Mouse (Mus musculus) spleen, adult 2 months (tissue): ENCODE data around the gene Wipf2. TPM values are rescaled to one million over a fixed set of nuclear protein-coding genes. Genes with fewer than 3 reads are reported as not detected.

Experiments
- DNase-seq, 2 experiments: peaks; one replicate each; pipeline versions ENCODE4 v3.0.0 to v3.0.0-alpha.2; 2012 to 2021; ENCODE audit warnings: low spot score in 2 of 2, low read depth in 1 of 2
- H3K27ac ChIP-seq: fragments of 200-500 bp; 2 replicates; pipeline ENCODE4 v1.5.1; 2012; ENCODE audit warnings: low read length, inconsistent platforms; ENCODE audit not compliant: insufficient read depth
- H3K27me3 ChIP-seq: fragments of 200-500 bp; 2 replicates; pipeline ENCODE4 v1.6.1; 2012; ENCODE audit warnings: mild to moderate bottlenecking, moderate library complexity, low read length, inconsistent platforms; ENCODE audit not compliant: control insufficient read depth, insufficient read depth
- H3K36me3 ChIP-seq: fragments of 200-500 bp; 2 replicates; pipeline ENCODE4 v1.6.1; 2012; ENCODE audit warnings: mild to moderate bottlenecking, low read length, inconsistent platforms; ENCODE audit not compliant: control insufficient read depth, insufficient read depth
- H3K4me1 ChIP-seq: fragments of 200-500 bp; 2 replicates; pipeline ENCODE4 v1.6.1; 2011; ENCODE audit warnings: inconsistent platforms; ENCODE audit not compliant: control insufficient read depth, insufficient read depth, insufficient read length
- H3K4me3 ChIP-seq: fragments of 200-500 bp; 2 replicates; pipeline ENCODE4 v1.5.1; 2011; ENCODE audit warnings: mild to moderate bottlenecking, inconsistent platforms; ENCODE audit not compliant: insufficient read depth, insufficient read length; ENCODE audit errors: extremely low read depth
- CTCF ChIP-seq: fragments of 200-500 bp; IDR thresholded peaks from 2 replicates; pipeline ENCODE4 v1.5.1; 2011; ENCODE audit warnings: mild to moderate bottlenecking, inconsistent platforms; ENCODE audit not compliant: insufficient read depth, insufficient read length, insufficient replicate concordance; ENCODE audit errors: extremely low read depth
- POLR2A ChIP-seq: fragments of 200-500 bp; IDR thresholded peaks from 2 replicates; pipeline ENCODE4 v1.6.1; 2011; ENCODE audit warnings: low read depth, low read length, inconsistent platforms
- WGBS: fragments of 180-500 bp; shearing (Covaris S2); methylation state at CpG from one replicate; pipeline ENCODE4 v1.1.7; 2018; 5-methylcytosine and 5-hydroxymethylcytosine counted together
- polyA plus RNA-seq: library from polyadenylated mRNA; depleted of rRNA; stranded (reverse); fragments of >200 nt; gene quantifications from 2 replicates; pipeline ENCODE4 v1.2.3, GENCODE M21; 2012

The Wipf2 gene
- polyA plus RNA-seq, 1 experiment: 8.0 TPM

DNA sequence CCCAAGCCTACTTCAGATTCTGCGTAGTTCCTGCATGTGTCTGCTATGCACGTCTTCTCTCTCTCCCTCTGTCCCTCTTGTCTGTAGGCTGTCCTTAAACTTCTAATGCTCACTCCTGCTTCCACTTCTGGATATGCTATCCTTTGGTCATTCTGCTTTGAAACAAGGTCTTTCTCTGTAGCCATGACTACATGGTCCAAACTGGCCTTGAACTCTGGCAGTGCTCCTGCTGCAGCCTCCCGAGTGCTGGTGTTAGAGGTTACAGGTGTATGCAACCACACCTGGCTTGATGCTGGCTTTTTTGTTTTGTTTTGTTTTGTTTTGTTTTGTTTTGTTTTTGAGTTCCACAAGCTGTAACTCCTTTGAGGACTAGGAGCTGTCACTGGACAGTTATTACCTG lies 70.9 kb downstream of the Wipf2 start:
- WGBS: 91% methylated on average over 3 of the region's 3 CpGs
- H3K36me3 ChIP-seq: no peaks in the 10 kb centered on the region
- no peak overlapping the region for H3K4me3 ChIP-seq
- H3K27me3 ChIP-seq: no peaks in the 10 kb centered on the region
- no peak for DNase-seq
- no peak overlapping the region for H3K27ac ChIP-seq
- no peak for TF ChIP-seq CTCF
- no peak for TF ChIP-seq POLR2A
- H3K4me1 ChIP-seq: peaks cover 32% of the 10 kb centered on the region; the same call in 1 of the 2 replicates

DNA sequence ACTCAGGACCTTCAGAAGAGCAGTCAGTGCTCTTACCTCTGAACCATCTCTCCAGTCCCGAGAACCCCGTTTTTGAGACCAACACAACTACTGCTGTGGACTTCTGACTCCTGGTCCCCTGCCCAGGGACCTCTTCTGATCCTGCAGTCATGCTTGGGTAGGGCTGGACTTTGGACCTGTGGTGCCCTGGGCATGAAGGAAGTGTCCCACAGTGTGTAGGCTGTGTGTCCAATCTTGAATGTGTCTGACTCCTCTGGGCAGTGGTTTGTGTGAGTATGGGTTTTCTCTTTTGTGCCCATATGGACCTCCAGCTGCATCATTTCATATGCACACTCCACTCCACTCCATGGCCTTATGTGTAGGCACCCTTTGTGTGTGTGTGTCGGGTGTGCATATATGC lies 71.7 kb downstream of the Wipf2 start:
- H3K4me1 ChIP-seq: peaks cover 40% of the 10 kb centered on the region; the same call in 1 of the 2 replicates
- H3K4me3 ChIP-seq: no peak overlapping the region
- H3K36me3 ChIP-seq: no peaks in the 10 kb centered on the region
- 94% methylated on average over 3 of the region's 3 CpGs for WGBS
- TF ChIP-seq CTCF: no peak
- H3K27ac ChIP-seq: no peak overlapping the region
- DNase-seq: no peak
- H3K27me3 ChIP-seq: no peaks in the 10 kb centered on the region

DNA sequence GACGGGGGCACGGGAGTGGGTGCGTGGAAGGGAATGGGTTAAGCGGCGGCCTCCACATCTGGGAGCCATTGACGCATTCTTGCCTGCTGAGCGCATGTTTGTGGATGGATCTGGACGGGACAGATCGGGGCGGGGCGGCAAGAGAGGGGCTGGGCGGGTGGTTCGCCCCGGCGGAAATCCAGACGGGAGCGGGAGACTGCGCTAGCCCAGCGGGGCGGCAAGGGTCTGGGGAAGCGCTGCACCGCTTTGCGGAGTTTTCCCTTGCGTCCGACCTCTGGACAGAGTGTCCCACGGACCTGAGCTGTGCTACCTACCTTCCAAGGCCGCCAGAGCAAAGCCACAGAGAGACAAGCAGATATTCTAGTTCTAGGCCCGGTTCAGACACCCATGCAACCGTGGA lies 72.7 kb downstream of the Wipf2 start:
- Histone ChIP-seq H3K27ac (peak overlapping the region; percentile 81), H3K36me3 (no peaks in the 10 kb centered on the region), H3K4me1 (peaks cover 41% of the 10 kb centered on the region; the same call in 1 of the 2 replicates), H3K4me3 (peak overlapping the region; percentile 85; the same call in 1 of the 2 replicates), H3K27me3 (no peaks in the 10 kb centered on the region)
- DNase-seq: no peak
- no peak for TF ChIP-seq CTCF
- no peak for TF ChIP-seq POLR2A
- 71% methylated on average over 29 of the region's 29 CpGs for WGBS

DNA sequence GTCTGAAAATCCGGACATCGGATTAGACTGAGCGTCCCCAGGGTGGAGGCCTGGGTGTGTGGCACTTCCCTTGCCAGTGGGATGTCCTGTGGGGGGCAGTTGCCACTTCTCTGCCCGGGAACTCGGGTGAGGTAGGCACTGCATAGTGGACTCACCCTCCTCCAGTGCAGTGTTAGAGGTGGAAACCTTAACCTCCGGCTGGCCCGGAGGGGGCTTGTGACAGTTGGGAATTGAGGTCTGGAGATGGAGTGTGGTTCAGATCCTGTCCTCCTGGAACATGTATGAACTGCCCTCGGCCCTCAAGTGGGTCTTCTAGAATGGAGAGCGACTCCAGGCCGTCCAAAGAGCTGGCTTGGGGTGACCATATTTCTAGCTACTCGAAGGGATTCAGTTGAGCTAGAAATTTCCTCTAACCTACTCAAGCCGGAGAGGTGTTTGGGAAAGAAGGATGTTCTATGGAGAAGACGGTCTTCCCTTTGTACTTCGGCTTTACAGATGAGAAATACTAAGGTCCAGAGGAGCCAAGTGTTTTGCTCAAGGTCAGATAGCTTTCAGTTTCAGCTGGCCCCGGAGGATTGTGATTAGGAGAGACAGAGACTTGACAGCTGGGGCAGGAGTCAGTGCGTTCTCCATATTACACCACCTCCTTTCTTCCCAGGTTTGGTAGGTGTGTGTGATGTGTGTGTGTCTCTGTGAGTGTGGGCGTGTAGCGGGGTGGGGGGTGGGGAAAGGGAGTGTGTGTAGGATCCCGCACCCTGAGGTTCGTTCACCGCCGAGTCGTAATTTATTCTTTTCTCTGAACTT lies 73.4 kb downstream of the Wipf2 start:
- DNase-seq: no peak
- Histone ChIP-seq H3K27me3 (no peaks in the 10 kb centered on the region), H3K4me3 (peak overlapping the region; percentile 85), H3K27ac (peak overlapping the region; percentile 81), H3K36me3 (no peaks in the 10 kb centered on the region), H3K4me1 (peaks cover 37% of the 10 kb centered on the region; the same call in 1 of the 2 replicates)
- WGBS: 16% methylated on average over 23 of the region's 23 CpGs
- no peak for TF ChIP-seq CTCF
- no peak for TF ChIP-seq POLR2A

DNA sequence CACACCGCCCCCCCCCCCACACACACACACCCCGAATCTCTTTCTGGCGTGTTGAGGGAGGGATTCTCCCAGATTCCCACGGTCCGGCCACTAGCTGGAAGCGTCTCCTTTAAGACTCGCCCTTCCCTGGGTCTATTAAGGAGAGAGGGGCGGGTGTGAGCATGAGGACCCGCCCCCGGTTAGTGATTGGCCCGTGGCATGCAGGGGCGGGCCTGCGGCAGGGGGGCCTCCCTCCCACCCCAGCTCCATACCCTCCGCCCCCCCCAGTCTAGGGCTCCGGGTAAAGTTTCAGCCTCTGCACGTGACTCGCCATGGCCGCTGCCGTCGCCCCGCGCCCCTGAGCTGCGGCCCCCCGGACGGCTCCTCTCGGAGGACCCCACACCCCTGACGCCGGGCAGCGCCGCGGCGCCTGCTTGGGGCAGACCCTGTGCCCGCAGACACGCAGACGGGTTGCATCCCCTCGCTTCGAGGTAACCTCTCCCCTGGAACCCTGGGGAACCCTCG lies 74.0 kb downstream of the Wipf2 start:
- no peaks in the 10 kb centered on the region for H3K27me3 ChIP-seq
- peak overlapping the region; percentile 85 for H3K4me3 ChIP-seq
- DNase-seq: peak; percentile 76 to 89
- H3K4me1 ChIP-seq: peaks cover 37% of the 10 kb centered on the region; the same call in 1 of the 2 replicates
- TF ChIP-seq CTCF: no peak
- peak; percentile 24 for TF ChIP-seq POLR2A
- H3K27ac ChIP-seq: peak overlapping the region; percentile 85
- WGBS: under 1% methylated on average over 38 of the region's 38 CpGs
- no peaks in the 10 kb centered on the region for H3K36me3 ChIP-seq

DNA sequence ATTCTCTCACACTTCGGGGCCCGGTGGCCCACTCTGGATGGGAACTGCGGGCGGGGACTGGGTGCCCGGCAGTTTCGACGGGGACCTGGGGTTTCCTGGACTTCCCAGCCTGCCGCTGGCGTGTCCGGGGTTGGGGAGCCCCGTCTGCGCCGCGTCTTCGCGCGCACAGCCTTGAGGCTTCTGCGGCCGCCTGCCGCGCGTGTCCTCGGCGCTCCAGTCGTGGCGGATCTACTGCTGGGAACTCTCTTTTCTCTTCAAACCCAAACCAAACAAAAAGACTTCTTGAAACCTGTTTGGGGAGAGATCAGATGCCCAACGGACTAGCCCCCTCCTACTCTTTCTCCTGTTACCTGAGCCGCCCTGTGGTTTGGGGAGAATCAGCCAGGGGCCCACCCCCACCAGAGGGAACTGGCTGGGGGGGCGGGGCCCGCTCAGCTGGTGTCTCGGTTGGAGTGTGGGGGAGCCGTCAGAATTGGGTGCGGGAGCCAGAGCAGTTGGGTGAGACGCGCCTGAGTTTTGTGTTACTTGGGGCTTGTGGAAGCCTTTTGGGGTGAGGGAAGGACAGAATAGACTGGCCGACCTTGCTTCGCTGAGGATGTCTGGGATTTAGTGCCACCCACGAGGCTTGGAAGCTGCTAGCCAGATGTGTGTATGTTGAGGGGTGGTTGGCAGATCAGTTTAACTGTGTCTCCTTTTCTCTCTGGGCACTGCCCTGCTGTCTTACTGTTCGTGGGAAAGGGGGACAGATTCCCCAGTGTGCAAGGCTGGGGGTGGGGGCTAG lies 74.7 kb downstream of the Wipf2 start:
- WGBS: under 1% methylated on average over 39 of the region's 39 CpGs
- peak overlapping the region; percentile 85 for H3K27ac ChIP-seq
- no peaks in the 10 kb centered on the region for H3K36me3 ChIP-seq
- peaks cover 37% of the 10 kb centered on the region; the same call in 1 of the 2 replicates for H3K4me1 ChIP-seq
- TF ChIP-seq CTCF (no peak), POLR2A (no peak)
- DNase-seq: peak in 1 of 2 experiments; percentile 66
- H3K27me3 ChIP-seq: no peaks in the 10 kb centered on the region
- peak overlapping the region; percentile 62 for H3K4me3 ChIP-seq
